Mouse (Mus musculus): ENCODE data around the gene Chchd4. TPM values are rescaled to one million over a fixed set of nuclear protein-coding genes. Genes with fewer than 3 reads are reported as not detected.

Chchd4 gene
- polyA plus RNA-seq, 1 experiment from 2014 or later: 4.3 TPM

DNA sequence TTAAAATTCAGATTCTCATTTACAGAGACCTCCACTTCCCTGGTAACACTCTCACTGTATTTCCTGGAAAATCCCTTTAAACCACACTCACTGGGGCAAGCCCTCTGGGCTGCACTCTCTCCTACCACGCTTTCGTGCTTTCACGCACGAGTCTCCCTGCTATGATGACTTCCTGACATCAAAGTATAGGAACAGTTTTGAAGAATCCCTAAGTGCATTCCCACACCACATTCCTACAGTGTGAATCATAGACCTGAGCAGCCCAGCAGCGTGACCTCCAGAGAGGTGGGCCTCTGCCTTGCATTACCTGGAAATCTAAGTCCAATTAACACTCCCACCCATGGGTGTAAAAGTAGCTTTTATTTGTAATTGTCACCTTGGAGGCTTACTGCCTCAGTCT, 18.8 kb downstream of the Chchd4 start:
- Histone ChIP-seq H3K27ac (no peak overlapping the region), H3K4me3 (ENCODE audit: inconsistent target) (no peak overlapping the region), H3K36me3 (ENCODE audit: inconsistent target) (no peaks in the 10 kb centered on the region), H3K79me2 (ENCODE audit: inconsistent target) (no peaks in the 10 kb centered on the region)
- 86% methylated on average over 5 of the region's 5 CpGs for WGBS (ENCODE audit: missing documents)

DNA sequence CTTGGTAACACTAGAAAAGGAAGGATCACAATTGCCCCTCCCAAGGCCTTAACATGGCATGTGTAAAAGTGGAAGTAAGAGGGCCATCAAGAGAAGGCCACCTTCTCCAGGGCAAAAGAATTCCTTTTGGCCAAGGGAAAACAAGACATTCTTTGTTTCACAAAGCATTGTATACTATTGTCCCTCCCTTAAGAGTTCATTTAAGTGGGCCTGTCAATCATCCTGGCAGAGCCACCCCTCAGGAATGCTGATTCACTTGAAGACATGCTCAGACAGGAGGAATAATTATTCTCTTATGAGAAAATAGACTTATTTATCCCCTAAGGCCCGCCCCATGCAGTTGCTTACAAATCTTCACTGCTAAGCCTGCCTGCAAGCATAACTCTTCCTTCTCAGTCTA, 21.3 kb downstream of the Chchd4 start:
- 79% methylated on average over 1 of the region's 1 CpGs for WGBS (ENCODE audit: missing documents)
- Histone ChIP-seq H3K36me3 (ENCODE audit: inconsistent target) (no peaks in the 10 kb centered on the region), H3K27ac (no peak overlapping the region), H3K79me2 (ENCODE audit: inconsistent target) (no peaks in the 10 kb centered on the region), H3K4me3 (ENCODE audit: inconsistent target) (no peak overlapping the region)

DNA sequence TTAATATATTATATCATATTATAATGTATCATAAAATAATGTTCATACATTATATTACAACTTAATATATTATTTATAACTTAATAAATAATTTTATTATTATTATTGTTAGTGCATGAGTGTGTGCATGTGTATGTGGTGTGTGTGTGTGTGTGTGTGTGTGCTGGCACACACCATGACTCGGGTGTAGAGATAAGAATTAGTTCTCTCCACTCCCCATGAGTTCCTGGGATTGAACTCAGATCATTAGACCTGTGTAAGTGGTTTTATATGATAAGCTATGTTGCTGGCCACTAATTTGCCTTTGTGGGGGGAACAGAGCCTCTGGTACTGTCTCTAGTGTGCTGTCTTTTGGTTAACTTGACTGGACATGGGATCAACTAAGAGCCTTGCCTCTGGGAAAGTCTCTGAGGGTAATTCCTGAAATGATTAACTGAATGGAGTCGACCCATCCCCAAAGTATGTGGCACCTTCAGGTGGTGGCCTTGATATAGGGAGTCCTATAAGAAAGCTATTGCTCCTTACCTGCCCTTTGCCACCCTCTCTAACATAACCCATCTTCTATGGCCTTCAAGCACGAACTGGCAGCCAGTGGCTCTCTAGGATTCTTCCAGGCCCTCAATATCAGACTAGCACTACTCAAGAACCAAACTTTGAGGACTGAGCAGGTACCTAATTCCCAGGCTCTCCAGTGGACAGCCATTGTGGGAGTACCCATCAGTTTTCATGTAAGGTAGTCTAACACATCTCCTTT, 23.7 kb downstream of the Chchd4 start:
- H3K4me3 ChIP-seq (ENCODE audit: inconsistent target): no peak overlapping the region
- H3K27ac ChIP-seq: no peak overlapping the region
- H3K79me2 ChIP-seq (ENCODE audit: inconsistent target): no peaks in the 10 kb centered on the region
- no peaks in the 10 kb centered on the region for H3K36me3 ChIP-seq (ENCODE audit: inconsistent target)
- 41% methylated on average over 3 of the region's 3 CpGs for WGBS (ENCODE audit: missing documents)

DNA sequence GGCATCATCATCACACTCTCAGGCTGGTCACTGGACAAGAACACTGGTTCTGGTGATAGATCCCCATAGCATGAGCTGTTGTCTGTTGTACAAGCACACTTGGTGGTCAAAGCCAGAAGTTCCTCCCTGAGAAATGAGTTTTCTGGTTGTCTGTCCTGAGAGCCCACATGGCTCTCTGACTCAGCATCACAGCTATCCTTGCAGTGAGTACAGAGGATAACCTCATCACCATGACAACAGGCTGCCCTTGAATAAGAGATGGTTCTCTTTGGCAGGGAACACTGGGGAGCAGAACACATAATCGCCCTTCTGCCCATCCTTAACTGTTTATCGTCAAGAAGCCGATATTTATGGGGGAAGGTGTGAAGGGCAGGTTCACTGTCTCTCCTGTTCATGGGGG, 28.0 kb downstream of the Chchd4 start:
- Histone ChIP-seq H3K27ac (no peak overlapping the region), H3K4me3 (ENCODE audit: inconsistent target) (no peak overlapping the region), H3K79me2 (ENCODE audit: inconsistent target) (no peaks in the 10 kb centered on the region), H3K36me3 (ENCODE audit: inconsistent target) (no peaks in the 10 kb centered on the region)
- WGBS (ENCODE audit: missing documents): 84% methylated on average over 3 of the region's 3 CpGs

DNA sequence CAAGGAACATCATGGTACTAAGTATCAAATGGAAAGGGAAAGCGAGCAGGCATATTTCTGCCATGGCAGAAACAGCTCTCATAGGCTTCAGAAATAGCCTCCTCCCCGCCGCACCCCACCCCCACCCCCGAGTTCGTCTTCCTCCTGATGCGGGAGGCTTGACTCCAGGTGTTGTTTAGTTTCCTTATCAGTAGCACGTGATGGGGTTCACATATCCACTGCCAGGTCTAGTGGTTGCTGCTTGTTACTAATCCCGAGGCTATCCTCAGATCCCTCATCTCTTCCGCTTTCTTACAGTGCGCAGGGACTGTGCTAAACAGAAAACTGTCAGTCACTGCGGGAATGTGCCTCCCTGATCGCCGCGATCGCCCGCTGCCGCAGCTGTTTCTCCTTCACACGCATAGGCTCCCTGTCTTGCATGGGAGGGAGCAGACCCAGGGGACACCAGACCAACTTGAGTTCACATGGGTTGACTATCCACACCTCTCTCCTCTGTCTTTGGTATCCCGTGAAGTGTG, 32.1 kb downstream of the Chchd4 start:
- H3K79me2 ChIP-seq (ENCODE audit: inconsistent target): no peaks in the 10 kb centered on the region
- no peaks in the 10 kb centered on the region for H3K36me3 ChIP-seq (ENCODE audit: inconsistent target)
- peak overlapping the region; percentile 40 for H3K27ac ChIP-seq
- 2% methylated on average over 19 of the region's 19 CpGs for WGBS (ENCODE audit: missing documents)
- peak overlapping the region; percentile 91 for H3K4me3 ChIP-seq (ENCODE audit: inconsistent target)

DNA sequence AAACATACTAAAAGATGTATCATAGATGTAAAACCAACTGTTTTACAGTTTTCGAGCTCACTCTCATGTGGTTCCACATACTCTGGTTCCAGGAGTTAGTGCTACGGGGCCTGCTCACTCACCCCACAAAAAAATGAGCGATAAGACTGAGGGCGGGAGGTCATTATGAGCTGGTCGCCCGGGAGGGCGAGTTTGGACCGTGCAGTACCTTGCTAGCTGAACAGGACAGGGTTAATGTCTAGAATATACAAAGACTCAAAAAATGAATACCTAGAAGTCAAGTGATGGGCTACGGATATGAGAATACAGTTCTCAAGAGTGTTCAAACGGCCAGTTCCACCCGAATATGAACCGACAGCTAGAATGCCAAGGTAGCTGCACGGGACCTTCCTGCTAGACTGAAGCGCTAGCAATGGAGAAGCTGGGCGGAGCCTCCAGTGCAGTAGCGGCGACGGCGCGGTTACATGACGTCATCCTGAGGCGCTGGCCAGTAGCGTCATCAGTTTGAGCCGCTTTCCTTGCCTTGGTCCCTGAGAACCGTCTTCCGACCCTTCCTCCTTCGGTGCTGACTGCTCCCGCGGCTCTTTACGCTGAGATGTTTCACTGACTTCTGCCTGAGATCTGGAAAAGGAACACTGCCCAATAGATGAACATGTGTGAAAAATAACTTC, 32.7 kb downstream of the Chchd4 start:
- Histone ChIP-seq H3K79me2 (ENCODE audit: inconsistent target) (no peaks in the 10 kb centered on the region), H3K4me3 (ENCODE audit: inconsistent target) (peak overlapping the region; percentile 91), H3K36me3 (ENCODE audit: inconsistent target) (no peaks in the 10 kb centered on the region), H3K27ac (peak overlapping the region; percentile 40)
- WGBS (ENCODE audit: missing documents): 3% methylated on average over 25 of the region's 30 CpGs

DNA sequence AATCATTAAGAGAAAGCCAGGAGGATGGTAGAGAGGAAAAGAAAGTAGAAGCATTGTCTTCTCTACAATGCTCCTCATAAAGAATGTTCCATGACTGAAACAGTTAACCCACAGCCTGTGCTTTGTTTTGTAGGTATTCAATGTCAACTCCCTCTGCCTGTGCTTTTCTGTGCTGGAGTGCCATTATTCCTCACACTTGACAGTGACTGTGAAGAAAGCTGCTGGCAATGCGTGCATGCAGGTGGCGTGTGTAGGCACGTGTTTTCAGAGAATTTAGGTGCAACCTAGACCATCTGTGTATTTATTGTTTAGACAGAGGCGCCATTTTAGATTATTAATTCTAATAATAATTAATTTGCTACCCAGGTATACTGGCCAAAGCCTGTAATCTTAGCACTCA, 49.2 kb downstream of the Chchd4 start:
- Histone ChIP-seq H3K36me3 (ENCODE audit: inconsistent target) (no peaks in the 10 kb centered on the region), H3K79me2 (ENCODE audit: inconsistent target) (no peaks in the 10 kb centered on the region), H3K4me3 (ENCODE audit: inconsistent target) (no peak overlapping the region), H3K27ac (no peak overlapping the region)
- 80% methylated on average over 3 of the region's 4 CpGs for WGBS (ENCODE audit: missing documents)

DNA sequence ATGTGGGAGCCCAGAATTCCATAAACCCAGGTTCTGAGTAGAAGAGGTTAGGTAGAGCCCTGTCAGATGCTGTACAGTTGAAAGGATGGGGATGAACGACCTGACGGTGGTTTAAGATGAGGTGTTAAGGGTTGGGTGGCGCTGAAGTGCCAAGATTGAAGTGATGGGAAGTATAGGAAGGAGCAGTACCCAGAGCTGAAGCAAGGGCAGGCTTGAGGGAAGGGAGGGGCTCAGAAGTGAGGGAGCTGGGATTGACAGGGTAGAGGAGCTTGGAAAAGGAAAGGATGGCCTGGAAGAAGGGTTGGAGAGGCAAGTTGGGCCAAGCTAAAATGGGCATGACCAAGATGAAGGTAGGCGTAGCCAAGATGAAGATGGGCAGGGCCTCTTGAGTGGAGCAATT, 51.7 kb downstream of the Chchd4 start:
- H3K27ac ChIP-seq: no peak overlapping the region
- H3K36me3 ChIP-seq (ENCODE audit: inconsistent target): no peaks in the 10 kb centered on the region
- no peaks in the 10 kb centered on the region for H3K79me2 ChIP-seq (ENCODE audit: inconsistent target)
- WGBS (ENCODE audit: missing documents): 72% methylated on average over 4 of the region's 4 CpGs
- no peak overlapping the region for H3K4me3 ChIP-seq (ENCODE audit: inconsistent target)

DNA sequence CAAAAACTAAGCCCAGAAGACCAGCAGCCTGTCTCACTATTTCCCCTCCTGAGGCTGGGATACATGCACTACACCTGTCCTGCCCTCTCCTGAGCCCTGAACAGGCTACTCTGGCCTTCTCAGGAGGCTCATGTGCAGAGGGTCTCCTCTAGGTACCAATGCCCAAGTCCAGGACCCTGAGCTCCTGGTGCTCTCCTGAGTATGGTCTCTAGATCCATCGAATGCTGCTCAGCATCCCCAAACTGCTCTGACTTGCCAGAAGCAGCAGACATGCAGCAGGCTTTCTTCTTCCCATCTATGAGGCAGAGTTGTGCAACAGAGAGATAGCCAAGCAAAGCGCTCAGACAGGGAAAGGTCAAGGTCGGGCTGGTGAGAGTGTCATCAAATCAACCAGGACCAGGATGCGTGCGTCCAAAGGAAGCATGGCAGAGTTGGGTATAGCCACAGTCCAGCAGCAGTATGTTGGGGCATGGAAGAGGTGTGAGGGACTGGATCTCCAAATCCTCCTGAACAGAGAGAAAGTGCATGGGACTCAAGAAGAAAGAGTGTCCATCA, 56.0 kb downstream of the Chchd4 start:
- 76% methylated on average over 5 of the region's 5 CpGs for WGBS (ENCODE audit: missing documents)
- H3K79me2 ChIP-seq (ENCODE audit: inconsistent target): no peaks in the 10 kb centered on the region
- H3K27ac ChIP-seq: no peak overlapping the region
- H3K4me3 ChIP-seq (ENCODE audit: inconsistent target): no peak overlapping the region
- no peaks in the 10 kb centered on the region for H3K36me3 ChIP-seq (ENCODE audit: inconsistent target)

DNA sequence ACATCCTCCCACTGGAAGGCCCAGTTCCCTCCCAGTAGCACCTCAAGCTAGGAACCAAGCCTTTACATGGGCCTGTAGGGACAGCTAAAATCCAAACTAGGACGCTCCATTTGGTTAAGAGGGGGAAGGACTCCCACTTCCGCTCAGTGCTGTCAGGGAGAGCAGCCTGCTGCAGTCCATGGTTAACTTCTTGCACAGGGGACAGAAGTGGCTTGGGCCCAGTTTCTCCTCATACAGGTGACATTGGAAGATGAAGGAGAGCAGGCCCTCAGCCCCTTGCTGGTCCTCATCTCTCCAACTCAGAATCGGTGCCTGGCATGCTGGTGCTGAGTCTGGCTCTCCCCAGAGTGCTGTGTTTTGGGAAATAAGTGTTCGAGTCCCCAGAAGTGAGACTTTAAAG, 57.2 kb downstream of the Chchd4 start:
- Histone ChIP-seq H3K27ac (no peak overlapping the region), H3K4me3 (ENCODE audit: inconsistent target) (no peak overlapping the region), H3K79me2 (ENCODE audit: inconsistent target) (no peaks in the 10 kb centered on the region), H3K36me3 (ENCODE audit: inconsistent target) (no peaks in the 10 kb centered on the region)
- 82% methylated on average over 4 of the region's 4 CpGs for WGBS (ENCODE audit: missing documents)

DNA sequence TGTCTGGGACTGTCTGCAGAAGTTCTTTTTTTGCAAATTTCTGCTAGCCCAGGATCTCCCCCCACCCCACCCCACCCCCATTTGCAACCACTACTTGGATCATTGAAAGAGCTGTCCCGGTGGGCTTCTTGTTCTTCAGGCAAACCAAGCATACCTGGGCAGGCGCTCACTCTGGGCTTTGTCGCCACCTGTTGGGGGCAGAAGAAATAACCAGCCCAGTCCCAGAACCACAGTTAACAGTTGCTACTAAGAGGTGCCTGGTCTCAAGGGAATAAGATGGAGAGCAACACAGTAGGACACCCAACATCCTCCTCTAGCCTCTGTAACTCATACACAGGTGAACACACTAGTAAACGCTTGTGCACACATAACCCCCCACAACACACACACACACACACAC, 58.5 kb downstream of the Chchd4 start:
- H3K36me3 ChIP-seq (ENCODE audit: inconsistent target): no peaks in the 10 kb centered on the region
- H3K4me3 ChIP-seq (ENCODE audit: inconsistent target): no peak overlapping the region
- no peak overlapping the region for H3K27ac ChIP-seq
- 5% methylated on average over 4 of the region's 4 CpGs for WGBS (ENCODE audit: missing documents)
- H3K79me2 ChIP-seq (ENCODE audit: inconsistent target): no peaks in the 10 kb centered on the region

Other genes starting within 250 kb of the Chchd4 start
- gene Wnt7a, start 62.2 kb downstream of the Chchd4 start, polyA plus RNA-seq (2018): not detected in 3 replicates
- gene Tmem43, start 157 bp upstream of the Chchd4 start, polyA plus RNA-seq (2018): 32.7 to 48.5 TPM (median 46.8 TPM) in 3 replicates
- gene Xpc, start 42.3 kb upstream of the Chchd4 start, polyA plus RNA-seq (2018): 10.0 to 14.5 TPM (median 12.6 TPM) in 3 replicates
- gene Lsm3, start 42.4 kb upstream of the Chchd4 start, polyA plus RNA-seq (2018): 40.6 to 87.8 TPM (median 85.5 TPM) in 3 replicates
- gene Slc6a6, start 210.5 kb upstream of the Chchd4 start, polyA plus RNA-seq (2018): 290 to 451 TPM (median 423 TPM) in 3 replicates

All from macrophage (primary cell).